Mouse (Mus musculus) cerebellum, adult 2 months (tissue): ENCODE results near the gene Coro1a.

Experiments used
- CTCF ChIP-seq: fragments of 200-500 bp; IDR thresholded peaks from 2 replicates; pipeline ENCODE4 v1.5.1; 2011; ENCODE audit warnings: low read depth, mild to moderate bottlenecking, control low read depth, low read length, moderate library complexity, borderline replicate concordance; ENCODE audit not compliant: insufficient read depth
- POLR2A ChIP-seq: fragments of 200-500 bp; IDR thresholded peaks from 2 replicates; pipeline ENCODE4 v1.6.1; 2011; ENCODE audit warnings: low read length, control low read depth, borderline replicate concordance; ENCODE audit not compliant: insufficient read depth

DNA sequence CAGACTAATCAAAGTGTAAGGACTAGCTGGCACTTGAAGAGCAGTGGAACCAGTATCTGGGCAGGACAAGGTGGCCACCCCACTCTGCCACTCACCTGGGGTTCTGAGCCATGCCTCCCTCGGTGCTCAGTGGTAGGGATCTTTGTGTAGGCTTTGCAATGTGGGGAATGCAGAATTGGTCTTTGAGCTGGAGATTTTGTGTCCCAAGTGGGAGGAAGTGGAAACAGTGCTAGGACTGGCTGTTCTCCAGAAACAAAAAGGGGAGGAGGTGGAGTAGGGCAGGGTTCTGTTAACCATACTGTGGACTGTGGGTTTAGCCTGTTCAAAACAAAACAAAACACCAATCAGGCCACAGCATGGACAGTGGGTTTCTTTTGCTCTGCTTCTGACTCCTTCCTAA, 31.4 kb downstream of the Coro1a start, which contains the start of gene Sult1a1:
- no peak for TF ChIP-seq CTCF
- no peak for TF ChIP-seq POLR2A
